Mouse (Mus musculus) cerebellum, postnatal 36 days (tissue): ENCODE data around the gene Cpz.

Source experiments
- DNase-seq, 2 experiments: peaks; one replicate each; pipeline ENCODE4 v3.0.0; 2021 to 2022; ENCODE audit warnings: mixed read lengths in 2 of 2

Gene Cpz

DNA sequence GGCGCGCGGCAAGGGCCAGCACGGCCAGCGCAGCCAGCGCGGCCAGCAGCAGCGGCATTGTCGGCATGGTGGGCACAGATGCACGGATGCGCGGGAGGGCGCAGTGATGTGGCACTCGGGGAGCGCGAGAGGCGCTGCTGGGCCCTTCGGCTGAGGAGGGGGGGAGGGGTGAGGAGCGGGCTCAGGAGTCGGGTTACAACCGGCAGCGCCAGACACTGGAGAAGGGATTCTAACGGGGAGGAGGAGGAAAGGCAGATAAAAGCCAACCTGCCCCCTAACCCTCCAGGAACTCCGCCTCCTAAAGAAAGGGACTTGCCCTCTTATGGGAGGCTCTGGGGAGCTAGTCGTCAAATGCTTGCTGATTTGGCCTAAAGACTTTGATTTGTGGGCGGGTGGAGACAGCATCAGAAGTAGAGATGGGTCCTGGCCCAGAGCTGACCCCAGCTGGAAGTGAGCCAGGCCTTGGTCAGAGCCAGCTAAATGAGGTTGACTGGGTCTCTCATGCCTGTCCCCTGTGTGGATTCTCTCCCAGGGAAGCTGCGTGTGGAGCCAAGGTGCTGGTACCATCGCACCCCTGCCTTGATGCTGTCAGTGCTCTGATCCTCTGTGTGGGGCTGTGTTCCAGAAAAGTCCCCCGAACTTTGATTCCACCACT lies at the start of gene Cpz:
Cpz (minus strand) TSS at position 230 of the 655 bp plus-strand sequence.
- DNase-seq = no peak

DNA sequence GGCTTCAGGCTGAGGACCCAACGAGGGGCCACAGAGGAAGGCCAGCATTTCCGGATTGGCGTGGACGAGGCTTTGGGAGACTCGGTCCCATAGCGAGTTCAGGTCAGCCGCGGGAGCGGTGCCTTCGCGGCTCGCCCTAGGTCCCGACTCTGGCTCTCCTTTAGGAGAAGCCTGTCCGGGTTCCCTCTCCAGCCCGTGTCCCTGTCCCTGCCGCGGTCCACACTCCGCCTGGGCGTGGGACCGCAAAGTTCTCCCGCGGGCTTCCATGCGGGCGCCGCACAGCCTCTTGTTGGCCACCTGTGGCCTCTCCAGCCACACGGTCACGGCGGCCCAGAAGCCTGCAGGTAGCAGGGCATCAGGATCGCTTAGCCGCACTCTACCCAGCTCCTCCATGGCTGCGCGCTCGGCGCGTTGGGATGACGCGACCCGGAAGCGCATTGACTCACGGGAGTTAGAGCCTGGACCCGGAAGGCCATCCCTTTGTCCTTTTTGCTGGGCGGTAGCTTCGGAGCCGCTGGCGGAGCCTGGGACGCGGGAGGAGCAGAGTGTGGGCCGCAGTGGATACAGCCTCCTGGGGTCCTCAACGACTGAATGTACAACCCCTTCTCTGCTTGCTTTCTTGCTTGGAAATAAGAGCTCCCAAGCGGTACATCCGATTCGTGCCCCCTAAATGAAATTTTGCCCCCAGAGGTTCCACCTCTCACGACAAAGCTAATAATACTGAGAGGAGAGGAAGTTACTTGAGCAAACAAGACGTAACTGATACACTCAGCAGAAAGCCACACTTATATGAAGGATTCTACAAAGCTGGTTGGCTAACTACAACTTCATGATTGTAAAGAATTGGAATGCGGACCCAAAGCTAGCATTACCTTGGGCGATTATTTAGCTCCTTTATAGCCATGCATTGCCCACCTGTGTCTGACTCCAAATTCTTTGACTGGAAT lies 49.4 kb upstream of the Cpz start, which contains the start of gene Trmt44:
Trmt44 (minus strand) TSS at position 418 of the 947 bp plus-strand sequence.
- peak; percentile 94 to 95 for DNase-seq

DNA sequence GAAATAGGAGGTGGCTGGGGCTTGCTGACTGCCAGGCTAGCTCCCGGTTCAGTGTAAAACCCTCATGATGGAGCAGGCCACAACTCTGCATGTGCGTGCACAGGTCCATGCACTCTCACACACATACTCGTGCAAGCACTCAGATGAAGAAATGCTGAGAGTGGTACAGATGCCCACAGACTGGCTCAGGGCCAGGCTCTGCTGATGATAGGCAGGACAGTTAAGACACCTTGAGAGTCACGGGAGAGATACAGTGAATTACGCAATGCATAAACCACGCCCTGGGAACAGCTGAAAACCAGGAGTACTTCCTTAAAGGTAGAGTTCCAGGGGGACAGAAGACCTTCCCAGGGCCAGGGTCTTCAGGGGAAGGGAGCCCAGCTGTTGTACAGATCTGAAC lies 46.0 kb upstream of the Cpz start:
- no peak for DNase-seq

DNA sequence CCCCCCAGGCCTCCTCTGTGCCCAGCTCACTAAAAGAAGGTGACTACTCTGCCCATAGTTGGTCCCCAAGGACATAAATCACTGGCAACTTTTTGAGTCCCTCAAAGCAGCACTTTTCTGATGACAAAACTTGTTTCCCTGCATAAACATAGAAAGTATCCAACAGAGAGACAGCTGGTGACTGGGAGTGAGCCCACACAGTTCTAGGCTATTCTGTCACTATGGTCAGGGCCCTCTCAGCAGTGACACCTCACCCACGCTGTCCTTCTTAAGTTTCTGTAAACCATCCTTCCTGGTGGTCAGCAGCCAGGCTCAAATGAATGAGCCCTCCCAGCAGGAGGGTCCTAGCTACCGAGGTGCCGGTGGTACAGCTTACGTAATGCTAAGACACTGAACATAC lies 41.1 kb upstream of the Cpz start:
- no peak for DNase-seq

DNA sequence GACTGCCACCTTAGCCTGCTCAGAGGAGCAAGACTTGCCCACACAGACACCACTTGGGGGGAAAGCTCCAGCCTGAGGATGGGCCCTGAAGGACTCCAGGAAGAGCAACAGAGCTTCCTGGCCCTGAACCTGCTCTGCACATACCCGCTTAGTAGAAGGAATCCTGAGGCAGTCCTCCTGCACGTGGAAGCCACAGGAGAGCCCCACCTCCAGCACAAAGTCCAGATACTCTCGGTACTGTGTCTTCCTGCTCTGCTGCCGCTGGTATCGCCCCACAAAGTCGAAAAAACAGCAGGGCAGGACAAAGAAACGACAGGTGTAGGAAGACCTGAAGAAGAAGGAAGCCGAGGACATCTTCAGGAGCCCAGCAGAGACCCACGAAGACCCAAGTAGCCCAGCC lies 39.7 kb upstream of the Cpz start:
- no peak for DNase-seq

DNA sequence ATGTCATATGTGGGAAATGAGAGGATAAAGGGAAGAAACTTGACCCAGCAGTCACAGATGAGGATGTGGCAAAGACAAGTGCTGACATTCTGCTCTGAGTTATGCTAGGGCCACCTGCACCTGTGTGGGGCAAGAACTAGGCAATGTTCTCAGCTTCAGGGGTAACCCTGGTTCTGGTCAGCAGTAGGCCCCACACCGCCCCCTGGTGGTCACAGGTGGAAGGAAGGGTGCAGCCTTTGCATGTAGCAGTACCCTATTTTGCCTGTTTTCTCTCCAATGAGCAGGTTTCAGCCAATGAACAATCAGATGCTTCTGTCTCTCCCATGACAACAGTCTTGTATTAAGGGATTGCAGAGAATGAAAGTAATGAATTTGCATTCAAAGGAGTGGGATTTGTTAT lies 38.0 kb upstream of the Cpz start:
- peak; percentile 81 to 83 for DNase-seq

DNA sequence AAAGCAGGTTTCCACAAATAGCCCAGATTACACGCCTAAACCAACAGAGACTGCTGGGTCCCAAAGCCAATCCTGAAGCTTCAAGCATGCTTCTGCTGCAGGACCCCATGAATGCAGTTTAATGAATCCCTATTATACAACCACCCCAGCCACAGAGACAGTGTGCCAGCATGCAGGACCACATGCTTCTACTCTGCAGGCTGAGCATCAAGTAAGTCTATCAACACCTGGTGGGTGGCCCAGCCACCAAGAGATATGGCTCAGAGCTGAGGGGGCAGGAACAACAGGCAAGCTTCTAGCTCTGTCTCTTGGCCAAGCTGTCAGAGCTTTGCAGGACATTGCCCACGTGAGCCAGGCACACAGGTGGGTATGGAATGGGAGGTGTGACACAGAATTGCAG lies 37.1 kb upstream of the Cpz start:
- no peak for DNase-seq

DNA sequence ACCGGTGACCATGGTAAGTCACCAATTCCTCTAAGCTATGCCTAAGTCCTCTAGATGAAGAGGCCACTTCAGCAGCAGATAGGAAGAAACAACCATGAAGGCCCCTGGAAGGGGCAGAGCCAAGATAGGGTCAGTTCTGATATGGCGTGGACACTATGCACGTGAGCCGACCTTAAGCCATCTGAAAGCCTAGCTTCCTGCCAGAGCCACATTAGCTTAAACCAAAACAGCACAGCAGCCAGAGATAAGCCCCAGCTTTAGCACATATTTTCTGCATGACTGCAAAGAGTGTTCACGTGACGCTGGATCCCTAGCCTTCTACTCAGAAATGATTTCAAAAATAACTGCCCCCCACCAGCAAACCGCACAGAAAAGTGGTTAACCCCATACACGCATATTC lies 33.9 kb upstream of the Cpz start:
- no peak for DNase-seq

DNA sequence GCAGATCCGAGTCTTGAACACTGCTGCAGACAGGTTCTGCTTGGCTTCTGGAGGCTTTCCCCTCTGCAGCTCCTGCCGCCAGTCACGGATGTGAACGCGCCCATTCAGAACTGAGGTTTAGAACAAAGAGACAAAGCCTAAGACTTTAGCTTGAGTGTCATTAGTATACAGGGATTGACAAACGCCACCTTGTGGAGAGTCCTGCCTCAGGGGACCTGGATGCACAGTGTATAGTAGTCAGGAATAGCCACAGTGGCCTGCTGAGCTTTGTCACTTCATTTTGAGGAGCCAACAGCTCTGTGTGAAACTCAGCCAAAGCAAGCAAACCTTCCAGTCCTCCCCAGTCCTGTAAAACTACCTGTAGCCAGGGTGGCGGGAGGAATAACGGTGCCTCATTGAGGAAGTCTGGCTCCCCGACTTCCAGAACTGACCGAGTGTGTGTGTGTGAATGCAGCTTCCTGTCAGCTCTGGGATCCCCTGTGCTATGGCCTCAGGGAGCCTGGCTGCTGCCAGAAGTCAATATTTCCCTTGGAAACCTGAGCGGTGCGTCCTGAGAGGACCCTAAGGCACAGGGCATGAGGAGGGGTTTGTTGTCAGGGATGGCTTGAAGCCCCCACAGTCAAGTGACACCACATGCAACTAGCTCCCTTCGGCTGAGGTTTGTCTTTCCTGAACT lies 32.6 kb upstream of the Cpz start:
- no peak for DNase-seq

DNA sequence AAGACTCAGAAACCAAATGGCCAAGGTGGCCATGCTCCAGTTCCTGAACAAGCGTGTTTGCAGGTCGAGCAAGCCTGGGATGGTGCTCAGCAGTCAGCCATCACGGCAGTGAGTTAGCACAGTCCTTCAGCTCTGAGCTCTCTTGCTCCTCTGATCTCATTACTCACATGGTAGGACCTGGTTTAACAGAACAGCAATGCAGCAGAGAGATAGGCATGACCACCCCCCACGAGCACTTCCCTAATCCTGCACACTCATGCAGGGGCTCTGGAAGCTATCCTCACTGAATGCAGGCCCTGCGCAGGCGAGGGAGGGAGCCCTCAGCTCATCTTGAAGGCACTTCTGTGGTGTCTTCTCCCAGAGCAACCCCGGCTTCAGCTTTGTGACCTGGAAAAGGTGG lies 30.9 kb upstream of the Cpz start:
- DNase-seq = no peak

DNA sequence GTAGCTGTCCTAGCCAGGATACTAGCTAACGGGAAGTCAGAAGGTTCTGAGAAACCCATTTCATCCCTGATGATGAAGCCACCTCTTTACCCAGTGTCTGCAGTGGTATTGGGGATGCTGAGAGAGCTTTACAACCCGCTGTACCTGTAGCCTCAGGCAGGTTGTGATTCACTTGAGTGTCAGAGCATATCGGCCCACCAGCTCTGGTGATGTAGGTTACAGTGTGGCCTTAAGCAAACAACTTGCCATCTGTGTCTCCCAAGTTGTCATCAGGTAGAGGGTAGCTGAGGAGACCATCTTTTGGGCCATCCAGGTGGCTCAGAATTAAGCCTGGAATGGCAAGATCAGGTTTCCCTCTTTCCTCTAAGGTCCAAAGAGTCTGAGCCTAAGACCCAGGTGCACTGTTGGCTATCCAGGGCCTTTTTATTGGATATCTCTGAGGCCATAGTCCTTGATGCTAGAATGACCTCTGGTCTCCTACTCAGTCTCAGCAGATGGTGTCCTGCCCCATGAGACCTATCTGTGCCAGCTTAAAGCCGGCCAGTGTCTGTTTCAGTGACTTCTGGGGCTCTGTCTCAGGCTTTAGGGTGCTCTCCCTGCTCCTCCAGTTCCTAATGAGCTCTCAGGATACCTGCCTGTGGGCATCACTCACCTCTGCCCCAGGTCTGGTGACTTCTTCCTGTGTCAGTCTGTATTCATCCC lies 27.5 kb upstream of the Cpz start:
- DNase-seq = no peak

DNA sequence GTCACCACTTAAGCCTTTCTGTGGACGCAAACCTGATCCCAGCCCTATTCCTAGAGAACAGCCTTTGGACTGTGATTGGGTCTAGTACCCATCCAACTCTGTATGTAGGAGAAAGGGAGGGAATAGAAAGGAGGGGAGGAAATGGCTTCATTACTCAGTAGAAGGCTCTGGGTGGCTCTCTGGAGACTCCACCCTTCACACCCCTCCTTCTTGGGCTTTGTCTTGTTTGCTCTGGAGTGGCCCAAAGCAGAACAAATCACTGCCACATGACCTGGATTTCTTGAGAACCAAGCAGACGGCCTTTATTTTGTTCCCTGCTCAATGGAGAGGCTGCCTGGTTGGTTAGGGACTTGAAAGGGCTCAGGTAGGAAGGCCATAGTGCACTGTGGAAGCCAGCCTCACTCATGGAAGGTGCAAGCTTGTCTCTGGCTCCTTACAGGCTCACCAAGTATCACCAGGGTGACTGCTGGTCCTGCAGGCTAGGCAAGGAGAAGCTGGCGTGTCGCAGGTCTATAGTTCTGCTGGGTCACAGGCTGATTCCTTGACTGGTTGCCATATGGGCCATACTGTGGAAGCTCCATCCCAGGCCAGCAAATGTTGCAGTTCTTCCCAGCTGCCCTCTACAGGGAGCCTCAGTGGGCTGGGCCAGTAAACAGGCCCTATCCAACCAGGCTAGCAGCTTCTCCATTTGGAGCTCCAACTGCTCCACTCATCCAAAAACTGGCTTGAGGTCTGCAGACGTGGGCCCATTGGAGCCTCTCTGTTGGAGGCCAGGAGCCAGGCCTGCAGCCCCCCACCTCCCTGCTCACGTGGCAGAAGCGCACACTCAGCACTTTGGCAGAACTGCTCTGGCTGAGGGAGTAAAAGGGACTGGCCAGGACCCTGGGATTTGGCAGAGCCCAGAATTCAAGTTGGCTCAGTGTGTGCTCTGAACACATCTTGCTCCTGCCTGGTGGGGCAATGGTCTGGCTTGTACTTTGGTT lies 26.6 kb upstream of the Cpz start:
- DNase-seq = peak; percentile 48 to 52

DNA sequence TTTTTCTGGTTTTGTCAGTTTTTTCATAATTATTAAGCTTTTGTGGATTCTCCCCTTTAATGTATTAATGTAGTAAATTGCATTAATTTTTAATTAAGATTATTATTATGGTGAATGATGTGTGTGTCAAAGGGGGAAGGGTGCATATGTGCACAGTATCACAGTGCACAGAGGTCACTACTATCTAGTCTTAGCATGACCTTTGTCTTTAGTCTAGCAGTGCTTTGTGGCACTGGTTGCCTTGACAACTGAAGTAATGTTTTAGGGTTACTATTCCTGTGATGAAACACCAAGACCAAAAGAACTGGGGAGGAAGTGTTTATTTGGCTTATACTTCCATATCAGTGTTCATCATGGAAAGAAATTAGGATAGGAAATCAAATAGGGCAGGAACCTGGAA lies 20.6 kb upstream of the Cpz start:
- no peak for DNase-seq

DNA sequence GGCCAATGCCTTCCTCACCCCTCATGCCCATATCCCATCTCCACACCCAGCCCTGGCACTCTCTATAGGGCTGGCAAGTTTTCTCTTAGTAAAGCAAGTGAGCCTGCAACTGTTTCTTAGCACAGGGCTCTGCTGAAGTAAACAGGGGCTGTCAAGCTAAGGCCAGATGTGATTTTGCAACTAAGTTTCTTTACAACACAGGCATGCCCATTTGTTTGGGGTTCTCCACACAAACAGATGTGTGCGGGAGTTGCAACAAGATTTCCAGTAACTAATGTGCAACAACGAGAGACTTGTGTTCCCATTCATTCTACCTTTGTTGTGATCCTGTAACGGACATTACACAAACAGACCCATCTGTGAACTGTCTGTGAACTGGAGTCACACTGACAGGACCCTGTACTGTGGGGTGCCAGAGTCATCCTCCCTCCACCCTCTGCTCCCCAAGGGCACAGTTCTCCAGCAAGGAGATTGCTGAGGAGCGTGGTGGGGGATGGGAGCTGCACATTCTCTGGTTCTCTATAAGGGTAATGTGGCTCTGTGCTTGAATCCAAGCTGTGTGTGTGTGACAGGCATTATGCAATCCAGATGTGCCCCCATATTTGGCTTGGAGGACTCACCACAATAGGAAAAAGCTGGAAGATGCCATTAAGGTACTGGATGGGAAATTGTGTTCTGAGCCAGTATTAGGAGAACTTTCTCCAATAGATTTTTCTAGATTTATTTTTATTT lies 15.7 kb upstream of the Cpz start:
- DNase-seq = no peak

DNA sequence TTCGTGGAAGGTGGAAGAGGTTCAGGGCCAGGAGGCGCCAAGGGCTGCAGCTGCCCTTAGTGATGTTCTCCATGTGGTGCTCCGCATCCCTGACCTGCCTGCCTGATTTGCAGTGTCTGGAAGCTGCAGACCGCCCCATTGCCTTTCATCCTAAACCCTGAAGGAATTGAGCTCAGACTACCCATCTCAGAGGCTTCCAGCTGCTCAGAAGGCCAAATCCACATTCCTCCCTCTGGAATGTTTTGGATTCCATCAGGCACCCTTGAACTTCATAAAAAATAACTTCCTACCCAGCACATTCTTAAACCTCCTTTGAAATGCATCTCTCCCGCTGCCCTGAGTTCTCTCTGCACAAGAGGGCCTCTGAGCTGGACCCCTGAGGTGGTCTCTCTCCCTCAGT lies 15.1 kb upstream of the Cpz start:
- no peak for DNase-seq

DNA sequence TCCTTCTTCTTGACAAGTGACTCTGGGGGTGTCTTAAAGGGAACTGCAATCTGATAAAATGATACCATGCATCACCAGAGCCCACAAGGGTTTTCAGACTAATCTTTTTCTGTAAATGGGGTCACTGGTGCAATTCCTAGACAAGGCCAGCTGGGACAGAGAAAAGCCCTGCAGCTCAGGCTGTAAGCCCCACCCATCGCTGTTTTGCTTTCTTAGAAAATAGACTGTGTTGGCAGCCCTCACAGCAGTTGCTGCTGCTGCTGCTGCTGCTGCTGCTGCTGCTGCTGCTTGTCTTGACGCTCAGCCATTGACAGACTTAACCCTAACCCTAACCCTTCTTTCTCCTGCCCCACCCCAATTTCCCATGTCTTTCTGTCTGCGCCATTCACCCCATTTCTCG lies 14.1 kb upstream of the Cpz start:
- DNase-seq = no peak

DNA sequence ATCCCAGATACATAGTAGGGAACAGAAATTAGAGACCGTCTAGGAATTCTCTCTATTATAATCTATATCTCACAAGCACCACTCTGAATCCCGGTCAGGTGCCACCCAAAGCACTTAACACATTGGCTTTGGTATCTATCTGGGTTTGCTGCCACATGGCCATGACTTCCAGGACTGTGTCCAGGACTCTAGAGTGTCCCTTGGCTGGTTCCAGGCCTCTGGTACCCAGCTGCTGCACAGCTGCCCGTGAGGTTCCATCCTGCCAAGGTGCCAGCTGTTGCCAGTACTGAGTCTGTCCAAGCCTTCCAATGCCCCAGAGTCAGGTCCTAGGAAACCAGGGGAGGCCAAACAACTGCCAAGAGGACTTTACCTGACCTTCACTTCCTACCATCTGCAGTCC lies 12.5 kb upstream of the Cpz start:
- no peak for DNase-seq

DNA sequence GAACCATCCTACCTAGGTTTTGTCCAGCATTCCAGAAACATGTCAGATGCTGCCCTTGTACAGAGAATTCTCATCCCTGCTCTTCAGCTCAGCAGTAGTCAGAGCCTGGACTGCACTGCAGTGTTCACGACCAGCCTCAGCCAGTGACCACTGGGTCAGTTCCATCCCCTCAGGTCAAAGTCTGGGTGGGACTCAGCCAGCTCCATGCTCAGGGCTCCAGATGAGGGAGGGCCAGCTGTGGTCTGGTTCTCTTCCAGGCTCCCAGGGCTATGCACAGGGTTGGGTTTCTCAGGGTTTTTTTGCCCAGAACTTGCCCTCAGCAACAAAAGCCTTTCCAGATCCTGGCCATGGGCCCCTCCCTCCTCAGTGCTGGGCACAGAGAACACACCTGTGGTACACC lies 12.0 kb upstream of the Cpz start:
- DNase-seq = no peak

DNA sequence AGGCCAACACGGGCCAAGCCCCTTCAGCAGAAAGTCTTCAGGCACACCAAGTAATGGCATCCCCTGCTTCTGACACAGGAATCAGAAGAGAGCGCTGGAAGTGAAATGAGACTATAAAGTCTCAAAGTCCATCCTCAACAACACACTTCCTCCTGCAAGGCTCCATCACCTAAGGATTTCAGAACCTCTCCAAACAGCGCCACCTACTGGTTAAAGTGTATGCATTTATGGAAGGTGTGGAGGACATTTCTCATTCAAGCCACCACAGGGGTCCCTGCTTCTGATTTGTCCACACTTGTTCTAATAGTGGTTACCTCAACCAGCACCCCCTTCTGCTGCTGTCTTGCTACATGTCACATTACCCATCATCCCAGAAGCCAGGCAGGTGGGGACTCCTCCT lies 10.8 kb upstream of the Cpz start:
- DNase-seq = no peak

DNA sequence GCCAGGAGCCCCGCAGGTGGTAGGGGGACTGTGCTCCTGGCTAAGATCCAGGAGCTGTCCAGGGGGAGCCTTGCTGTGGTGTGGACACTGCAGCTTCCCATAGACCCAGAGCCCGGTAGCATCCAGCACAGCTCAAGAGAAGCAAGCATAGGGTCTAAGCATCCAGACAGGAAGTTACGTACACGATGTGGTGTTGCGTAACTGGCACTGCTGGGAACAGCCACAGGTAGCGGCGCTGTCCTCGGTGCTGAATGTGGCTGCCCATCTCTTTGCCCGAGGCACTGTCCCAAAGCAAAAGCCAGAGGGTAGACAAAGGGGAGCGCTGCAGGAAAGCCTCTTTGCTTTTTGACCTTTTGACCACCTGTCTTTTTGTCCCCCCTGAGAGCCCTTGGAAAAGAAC lies 6.1 kb upstream of the Cpz start:
- no peak for DNase-seq

DNA sequence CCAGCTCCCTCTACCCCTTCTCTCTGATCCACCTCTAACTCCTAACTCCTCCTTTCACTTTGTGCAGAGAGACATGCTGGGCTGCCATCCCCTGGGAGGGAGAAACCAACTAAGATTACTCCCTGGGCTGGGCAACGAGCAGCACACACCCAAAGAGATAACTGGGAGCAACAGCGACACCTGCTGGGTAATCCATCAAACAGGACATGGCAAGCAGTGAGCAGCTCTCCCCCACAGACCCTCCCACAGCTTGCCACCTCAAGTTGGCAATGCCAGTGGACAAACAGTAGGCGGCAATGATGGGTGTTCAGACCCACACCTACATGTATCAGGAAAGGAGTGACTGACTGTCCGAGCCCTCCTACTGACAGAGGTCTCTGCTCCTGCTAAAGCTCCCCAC lies 4.9 kb upstream of the Cpz start:
- DNase-seq = peak; percentile 36 to 38
